8 mouse cellular contexts compared by ENCODE assay signal in the genomic region with DNA sequence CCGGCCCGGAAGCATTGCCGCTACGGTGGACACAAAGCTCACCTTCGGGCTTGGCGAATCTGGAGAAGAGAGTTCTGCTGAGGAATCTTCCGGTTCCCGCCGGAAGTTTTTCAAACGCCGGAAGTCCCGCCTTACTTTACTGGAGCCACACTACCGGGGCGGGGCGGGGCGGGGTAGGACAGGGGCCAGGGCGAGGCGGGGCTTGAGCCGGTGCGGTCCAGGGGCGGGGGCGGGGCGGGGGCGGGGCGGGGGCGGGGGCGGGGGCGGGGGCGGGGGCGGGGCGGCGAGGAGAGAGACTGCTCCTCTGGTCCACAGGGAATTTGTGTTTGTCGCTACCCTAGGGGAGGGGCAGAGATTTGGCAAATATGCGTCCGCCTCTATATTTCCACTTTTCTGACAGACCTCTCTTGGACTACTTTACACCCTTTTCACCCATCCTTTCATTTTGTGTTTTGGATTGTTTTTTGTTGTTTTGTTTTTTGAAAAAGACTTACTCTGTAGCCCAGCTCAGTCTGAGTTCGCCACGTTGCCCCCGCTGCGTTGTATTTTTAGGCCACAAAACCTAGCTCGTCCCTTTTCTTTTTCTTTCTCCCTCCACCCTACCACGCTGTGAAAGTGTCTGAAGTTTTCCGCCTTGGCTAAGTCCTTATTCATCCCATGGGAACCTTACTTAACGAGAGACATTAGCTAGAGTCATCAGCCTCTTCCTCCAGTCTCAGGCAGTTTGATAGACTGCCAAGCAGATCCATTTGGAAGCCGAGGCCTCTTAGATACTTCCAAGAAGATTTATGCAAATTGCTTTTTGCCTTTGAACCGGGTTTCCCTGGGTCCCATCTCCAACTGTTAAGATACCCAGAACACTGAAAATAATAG. TPM values are rescaled to one million over a fixed set of nuclear protein-coding genes. Genes with fewer than 3 reads are reported as not detected.
DNase-seq lines count a peak whose midpoint lies in the region; ATAC-seq lines count a peak whose summit lies in the region.

A gene (minus strand): TSS at position 97 of the 873 bp plus-strand sequence.

- WGBS in embryonic facial prominence, embryonic 10.5 days, result 3% methylated on average over 40 of the region's 45 CpGs
- 2% methylated on average over 38 of the region's 45 CpGs for WGBS in limb, embryonic 12.5 days
- WGBS in midbrain, embryonic 14.5 days, result 1% methylated on average over 39 of the region's 45 CpGs

- ATAC-seq in limb, embryonic 12.5 days (ENCODE audit: insufficient number of reproducible peaks, insufficient read depth, low FRiP score, low TSS enrichment, low read depth), result peak; percentile 91
- peak; percentile 95 for ATAC-seq in midbrain, embryonic 14.5 days (ENCODE audit: low FRiP score, low TSS enrichment)

- peak within 1 kb of the TSS; percentile 80 for H3K4me3 ChIP-seq in embryonic facial prominence, embryonic 10.5 days
- peak within 1 kb of the TSS; percentile 77 for H3K4me3 ChIP-seq in limb, embryonic 12.5 days (replicated peaks)
- H3K4me3 ChIP-seq in midbrain, embryonic 14.5 days (replicated peaks; ENCODE audit: low read depth, low read length), result peak within 1 kb of the TSS; percentile 66

- H3K4me2 ChIP-seq in limb, embryonic 12.5 days, result peak within 1 kb of the TSS; percentile 96
- peak within 1 kb of the TSS; percentile 96 for H3K4me2 ChIP-seq in midbrain, embryonic 14.5 days (ENCODE audit: low read length)

- H3K9ac ChIP-seq in limb, embryonic 12.5 days (replicated peaks), result peak within 1 kb of the TSS; percentile 71
- peak within 1 kb of the TSS; percentile 59 for H3K9ac ChIP-seq in midbrain, embryonic 14.5 days (replicated peaks; ENCODE audit: low read length)

- peak; percentile 43 for DNase-seq in 3134 (ENCODE audit: extremely low read depth, insufficient read length, low spot score)
- peak; percentile 95 for DNase-seq in adrenal gland, postnatal 14 days
- peak; percentile 97 for DNase-seq in embryonic facial prominence, embryonic 10.5 days (ENCODE audit: low spot score)
- DNase-seq in heart, adult 11 months, result peak; percentile 99
- DNase-seq in kidney, adult 11 months, result peak; percentile 86
- peak; percentile 97 for DNase-seq in midbrain, embryonic 14.5 days
- DNase-seq in spleen, adult 18-20 months, result peak; percentile 79 to 91

- H3K36me3 ChIP-seq in embryonic facial prominence, embryonic 10.5 days (replicated peaks), result peaks cover 16% of the 10 kb centered on the region
- peaks cover 11% of the 10 kb centered on the region; the same call in 1 of the 2 replicates for H3K36me3 ChIP-seq in limb, embryonic 12.5 days
- H3K36me3 ChIP-seq in midbrain, embryonic 14.5 days (ENCODE audit: control insufficient read depth, insufficient read depth, low read length), result 0 out of 2 replicates have a peak, but pooled peaks cover 5% of the 10 kb centered on the region

- H3K27me3 ChIP-seq in embryonic facial prominence, embryonic 10.5 days (replicated peaks; ENCODE audit: low read depth, poor library complexity, severe bottlenecking), result no peaks in the 10 kb centered on the region
- no peaks in the 10 kb centered on the region for H3K27me3 ChIP-seq in limb, embryonic 12.5 days
- H3K27me3 ChIP-seq in midbrain, embryonic 14.5 days (ENCODE audit: control insufficient read depth, insufficient read depth, low read length), result no peaks in the 10 kb centered on the region

- H3K27ac ChIP-seq in embryonic facial prominence, embryonic 10.5 days (replicated peaks), result peak within 1 kb of the TSS; percentile 81
- no peak within 1 kb of the TSS for H3K27ac ChIP-seq in limb, embryonic 12.5 days
- peak within 1 kb of the TSS; percentile 55 for H3K27ac ChIP-seq in midbrain, embryonic 14.5 days (replicated peaks; ENCODE audit: low read depth, low read length)

- peaks cover 14% of the 10 kb centered on the region for H3K4me1 ChIP-seq in embryonic facial prominence, embryonic 10.5 days
- H3K4me1 ChIP-seq in limb, embryonic 12.5 days (replicated peaks), result peaks cover 11% of the 10 kb centered on the region
- peaks cover 13% of the 10 kb centered on the region for H3K4me1 ChIP-seq in midbrain, embryonic 14.5 days (ENCODE audit: control insufficient read depth, insufficient read depth, low read length)

- no peaks in the 10 kb centered on the region for H3K9me3 ChIP-seq in embryonic facial prominence, embryonic 10.5 days
- no peaks in the 10 kb centered on the region for H3K9me3 ChIP-seq in limb, embryonic 12.5 days
- H3K9me3 ChIP-seq in midbrain, embryonic 14.5 days (ENCODE audit: control insufficient read depth, low read length), result no peaks in the 10 kb centered on the region

RNA-seq across cellular contexts. Expression of the gene that starts here (rescaled TPM):
- total RNA-seq in adrenal gland, postnatal 14 days (2021), result 16.4 and 17.2 TPM in 2 replicates
- 24.4 and 24.5 TPM in 2 replicates for polyA plus RNA-seq in embryonic facial prominence, embryonic 10.5 days (2016; fragmentation: Nextera tagmentation; extraction: Ambion mirVana)
- 23.8 and 26.5 TPM in 2 replicates for polyA plus RNA-seq in limb, embryonic 12.5 days (2016; fragmentation: Nextera tagmentation; extraction: Ambion mirVana)
- polyA plus RNA-seq in midbrain, embryonic 14.5 days (2014; fragmentation: Nextera tagmentation; extraction: Ambion mirVana), result 9.1 and 11.3 TPM in 2 replicates

Comparison
In these comparisons a context has a peak if more than half of its experiments do, and no peak if none do; other contexts are left out.
1. DNase-seq: peak in every context shown above with its lines; median percentile 99 in heart, adult 11 months; 97 in embryonic facial prominence, embryonic 10.5 days; 97 in midbrain, embryonic 14.5 days; 95 in adrenal gland, postnatal 14 days; 86 in kidney, adult 11 months; 85 in spleen, adult 18-20 months; 43 in 3134.